Mouse (Mus musculus) central nervous system, embryonic 11.5 days (tissue): ENCODE data around the gene Kcnma1. TPM values are rescaled to one million over a fixed set of nuclear protein-coding genes. Genes with fewer than 3 reads are reported as not detected.

Experiments
- polyA plus RNA-seq: library from polyadenylated mRNA; depleted of rRNA; stranded (reverse); fragments of >200 nt; gene quantifications from 2 replicates; pipeline ENCODE4 v1.2.3, GENCODE M21; 2012; rRNA removed

The Kcnma1 gene
- 1.2 and 2.2 TPM in 2 replicates for polyA plus RNA-seq

DNA sequence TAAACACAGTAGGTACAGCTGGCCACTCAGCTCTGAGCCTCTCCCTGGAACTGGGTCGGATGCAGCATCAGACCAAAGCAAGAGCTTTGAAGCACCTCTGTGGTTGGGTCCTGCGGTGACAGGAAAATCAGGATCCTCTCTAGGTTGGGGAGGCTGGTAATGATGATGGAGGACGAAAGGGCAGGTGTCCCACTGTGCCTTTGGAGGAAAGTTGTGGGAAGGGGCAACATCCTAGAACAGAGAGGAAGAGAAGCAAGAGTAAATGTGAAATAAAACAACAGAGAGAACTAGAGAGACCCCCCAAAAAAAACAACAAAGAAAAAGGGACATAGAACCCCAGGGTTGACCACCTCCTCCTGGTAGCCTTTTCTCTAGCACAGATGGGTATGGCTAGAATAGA, at the start of gene Kcnma1:
TSS of gene Kcnma1 (minus strand) at position 101 of the 400 bp plus-strand sequence.

Other genes with a start within 250 kb of the Kcnma1 start
- 39.4 and 56.8 TPM in 2 replicates for gene Dlg5, start 231.4 kb upstream of the Kcnma1 start, polyA plus RNA-seq